Mouse (Mus musculus) intestine, embryonic 16.5 days (tissue): ENCODE results near the gene Fam222b. TPM values are rescaled to one million over a fixed set of nuclear protein-coding genes. Genes with fewer than 3 reads are reported as not detected.
A peak's percentile ranks its signal among the peaks of the same experiment; 100 is the strongest.
"Not testable (repeated sequence)": the region's sequence is repeated elsewhere in the genome, so short reads cannot be mapped to it uniquely, and the experiment has no call there.

Experiments
- ATAC-seq: fragments of 200-750 bp; cut with Nextera tagmentation; 2 replicates; pipeline ENCODE4 v1.8.0; 2017; ENCODE audit warnings: moderate TSS enrichment, moderate library complexity
- H3K27ac ChIP-seq: fragments of 300-500 bp; sonication (generic); 2 replicates; pipeline ENCODE4 v1.5.1; 2014; ENCODE audit warnings: mild to moderate bottlenecking, low read length
- H3K27me3 ChIP-seq: fragments of 300-500 bp; sonication (generic); replicated peaks from 2 replicates; pipeline ENCODE4 v1.6.1; 2014; ENCODE audit warnings: low read length, control low read depth, mixed read lengths; ENCODE audit not compliant: control insufficient read depth, insufficient read depth
- H3K36me3 ChIP-seq: fragments of 300-500 bp; sonication (generic); 2 replicates; pipeline ENCODE4 v1.6.1; 2014; ENCODE audit warnings: low read length, control low read depth; ENCODE audit not compliant: control insufficient read depth, insufficient read depth
- H3K4me1 ChIP-seq: fragments of 300-500 bp; sonication (generic); 2 replicates; pipeline ENCODE4 v1.6.1; 2014; ENCODE audit warnings: low read length, control low read depth, mixed read lengths; ENCODE audit not compliant: control insufficient read depth, insufficient read depth
- H3K4me2 ChIP-seq: fragments of 300-500 bp; sonication (generic); 2 replicates; pipeline ENCODE4 v1.6.1; 2014; ENCODE audit warnings: low read depth, low read length, control low read depth
- H3K4me3 ChIP-seq: fragments of 300-500 bp; sonication (generic); 2 replicates; pipeline ENCODE4 v1.5.1; 2014; ENCODE audit warnings: mild to moderate bottlenecking, low read length
- H3K9ac ChIP-seq: fragments of 300-500 bp; sonication (generic); 2 replicates; pipeline ENCODE4 v1.6.1; 2014; ENCODE audit warnings: low read depth, low read length
- H3K9me3 ChIP-seq: fragments of 300-500 bp; sonication (generic); 2 replicates; pipeline ENCODE4 v1.6.1; 2016; ENCODE audit warnings: low read length, control low read depth; ENCODE audit not compliant: control insufficient read depth
- WGBS: fragments of 180-500 bp; shearing (Covaris S2); extraction: QIAGEN DNeasy Blood & Tissue Kit; methylation state at CpG from one replicate; pipeline ENCODE4 v1.1.7; 2014; 5-methylcytosine and 5-hydroxymethylcytosine counted together
- polyA plus RNA-seq: library from polyadenylated mRNA; unstranded; fragments of >200 nt; fragmentation: Nextera tagmentation; extraction: Ambion mirVana; gene quantifications from 2 replicates; pipeline ENCODE4 v1.2.1, GENCODE M21; 2015

Fam222b gene
- polyA plus RNA-seq, 1 experiment from 2014 or later: 14.2 TPM

GRCm38 (mm10) chr11:78123782-78124181 is 29.3 kb downstream of the Fam222b start:
- H3K4me1 ChIP-seq: peaks cover 41% of the 10 kb centered on the region
- H3K27me3 ChIP-seq: no peaks in the 10 kb centered on the region
- H3K9me3 ChIP-seq: no peaks in the 10 kb centered on the region
- no peak overlapping the region for H3K27ac ChIP-seq
- no peaks in the 10 kb centered on the region for H3K36me3 ChIP-seq
- H3K9ac ChIP-seq: no peak overlapping the region
- H3K4me2 ChIP-seq: no peak overlapping the region
- no peak for ATAC-seq
- H3K4me3 ChIP-seq: no peak overlapping the region

GRCm38 (mm10) chr11:78125691-78126090 is 31.2 kb downstream of the Fam222b start:
- peaks cover 36% of the 10 kb centered on the region for H3K4me1 ChIP-seq

GRCm38 (mm10) chr11:78126739-78127138 is 32.3 kb downstream of the Fam222b start:
- Histone ChIP-seq H3K27me3 (no peaks in the 10 kb centered on the region), H3K9me3 (no peaks in the 10 kb centered on the region), H3K36me3 (no peaks in the 10 kb centered on the region), H3K9ac (no peak overlapping the region), H3K4me3 (no peak overlapping the region), H3K4me2 (no peak overlapping the region), H3K4me1 (peaks cover 36% of the 10 kb centered on the region), H3K27ac (peak overlapping the region; percentile 24; the same call in 1 of the 2 replicates)
- peak; percentile 47; the same call in 1 of the 2 replicates for ATAC-seq
- 65% methylated on average over 4 of the region's 4 CpGs for WGBS

More at GRCm38 (mm10) chr11:78125691-78126090, 31.2 kb downstream of the Fam222b start:
- 61% methylated on average over 6 of the region's 6 CpGs for WGBS
- H3K9ac ChIP-seq: no peak overlapping the region
- no peak overlapping the region for H3K4me3 ChIP-seq
- H3K27me3 ChIP-seq: no peaks in the 10 kb centered on the region
- no peaks in the 10 kb centered on the region for H3K36me3 ChIP-seq
- H3K27ac ChIP-seq: no peak overlapping the region; the same call in 1 of the 2 replicates
- no peak for ATAC-seq
- H3K4me2 ChIP-seq: no peak overlapping the region
- no peaks in the 10 kb centered on the region for H3K9me3 ChIP-seq

- H3K4me1 ChIP-seq: peaks cover 44% of the 10 kb centered on the region
- no peak overlapping the region for H3K4me2 ChIP-seq
- H3K9me3 ChIP-seq: no peaks in the 10 kb centered on the region
- peak overlapping the region; percentile 53 for H3K27ac ChIP-seq
- no peak overlapping the region for H3K4me3 ChIP-seq
- 56% methylated on average over 8 of the region's 8 CpGs for WGBS
- no peaks in the 10 kb centered on the region for H3K36me3 ChIP-seq
- peak; percentile 23; the same call in 1 of the 2 replicates for ATAC-seq
- no peaks in the 10 kb centered on the region for H3K27me3 ChIP-seq
- no peak overlapping the region for H3K9ac ChIP-seq
Observed at GRCm38 (mm10) chr11:78129458-78129857, 35.0 kb downstream of the Fam222b start.

GRCm38 (mm10) chr11:78133915-78134314 is 39.5 kb downstream of the Fam222b start:
- no peaks in the 10 kb centered on the region for H3K36me3 ChIP-seq
- H3K4me1 ChIP-seq: peaks cover 20% of the 10 kb centered on the region
- no peaks in the 10 kb centered on the region for H3K27me3 ChIP-seq
- ATAC-seq: no peak
- no peak overlapping the region for H3K4me2 ChIP-seq
- 84% methylated on average over 6 of the region's 6 CpGs for WGBS
- H3K9ac ChIP-seq: no peak overlapping the region
- H3K27ac ChIP-seq: no peak overlapping the region
- H3K4me3 ChIP-seq: no peak overlapping the region
- H3K9me3 ChIP-seq: no peaks in the 10 kb centered on the region

GRCm38 (mm10) chr11:78134344-78134743 is 39.9 kb downstream of the Fam222b start:
- H3K4me3 ChIP-seq: no peak overlapping the region
- peaks cover 17% of the 10 kb centered on the region; the same call in 1 of the 2 replicates for H3K4me1 ChIP-seq
- H3K36me3 ChIP-seq: no peaks in the 10 kb centered on the region
- no peak for ATAC-seq
- H3K9me3 ChIP-seq: no peaks in the 10 kb centered on the region
- no peak overlapping the region for H3K27ac ChIP-seq
- H3K4me2 ChIP-seq: no peak overlapping the region
- no peaks in the 10 kb centered on the region for H3K27me3 ChIP-seq
- WGBS: 76% methylated on average over 3 of the region's 3 CpGs
- no peak overlapping the region for H3K9ac ChIP-seq

GRCm38 (mm10) chr11:78135314-78135713 is 40.9 kb downstream of the Fam222b start:
- not testable (repeated sequence) for H3K27me3 ChIP-seq, H3K4me3 ChIP-seq, H3K4me2 ChIP-seq, H3K27ac ChIP-seq, H3K9ac ChIP-seq, H3K9me3 ChIP-seq, H3K36me3 ChIP-seq
- 63% methylated on average over 7 of the region's 7 CpGs for WGBS
- peak; percentile 82 for ATAC-seq
- H3K4me1 ChIP-seq: peaks cover 17% of the 10 kb centered on the region; the same call in 1 of the 2 replicates

- no peaks in the 10 kb centered on the region for H3K27me3 ChIP-seq
- H3K4me2 ChIP-seq: no peak overlapping the region
- H3K4me1 ChIP-seq: peaks cover 17% of the 10 kb centered on the region; the same call in 1 of the 2 replicates
- no peaks in the 10 kb centered on the region for H3K9me3 ChIP-seq
- WGBS: 91% methylated on average over 1 of the region's 1 CpGs
- no peak overlapping the region for H3K27ac ChIP-seq
- H3K4me3 ChIP-seq: no peak overlapping the region
- no peaks in the 10 kb centered on the region for H3K36me3 ChIP-seq
- ATAC-seq: no peak
- no peak overlapping the region for H3K9ac ChIP-seq
Observed at GRCm38 (mm10) chr11:78136132-78136531, 41.7 kb downstream of the Fam222b start.

GRCm38 (mm10) chr11:78137584-78137983 is 43.1 kb downstream of the Fam222b start:
- no peak for ATAC-seq
- H3K4me2 ChIP-seq: no peak overlapping the region
- 83% methylated on average over 4 of the region's 4 CpGs for WGBS
- H3K27ac ChIP-seq: no peak overlapping the region
- no peak overlapping the region for H3K4me3 ChIP-seq
- no peaks in the 10 kb centered on the region for H3K36me3 ChIP-seq
- H3K9me3 ChIP-seq: no peaks in the 10 kb centered on the region
- H3K27me3 ChIP-seq: no peaks in the 10 kb centered on the region
- H3K9ac ChIP-seq: no peak overlapping the region
- peaks cover 15% of the 10 kb centered on the region; the same call in 1 of the 2 replicates for H3K4me1 ChIP-seq

GRCm38 (mm10) chr11:78138023-78138422 is 43.6 kb downstream of the Fam222b start:
- Histone ChIP-seq H3K4me2 (no peak overlapping the region), H3K27me3 (no peaks in the 10 kb centered on the region), H3K9ac (no peak overlapping the region), H3K4me1 (peaks cover 13% of the 10 kb centered on the region; the same call in 1 of the 2 replicates), H3K27ac (no peak overlapping the region), H3K9me3 (no peaks in the 10 kb centered on the region), H3K4me3 (no peak overlapping the region), H3K36me3 (no peaks in the 10 kb centered on the region)
- ATAC-seq: no peak
- WGBS: 86% methylated on average over 3 of the region's 3 CpGs
